Mouse (Mus musculus) lung, embryonic 14.5 days (tissue): ENCODE data around the gene Dlg2. TPM values are rescaled to one million over a fixed set of nuclear protein-coding genes. Genes with fewer than 3 reads are reported as not detected.

Source experiments
- ATAC-seq: fragments of 200-750 bp; cut with Nextera tagmentation; 2 replicates; pipeline ENCODE4 v1.8.0; 2017; ENCODE audit warnings: mild to moderate bottlenecking, moderate TSS enrichment, moderate library complexity; ENCODE audit not compliant: insufficient read depth
- DNase-seq: peaks from one replicate; pipeline ENCODE4 v3.0.0-alpha.2; 2015
- H3K27ac ChIP-seq: fragments of 300-500 bp; sonication (generic); 2 replicates; pipeline ENCODE4 v1.5.1; 2014; ENCODE audit warnings: low read depth, mild to moderate bottlenecking, moderate library complexity
- H3K27me3 ChIP-seq: fragments of 300-500 bp; sonication (generic); 2 replicates; pipeline ENCODE4 v1.6.1; 2014; ENCODE audit warnings: low read length, control low read depth; ENCODE audit not compliant: insufficient read depth
- H3K36me3 ChIP-seq: fragments of 300-500 bp; sonication (generic); 2 replicates; pipeline ENCODE4 v1.6.1; 2014; ENCODE audit warnings: control low read depth; ENCODE audit not compliant: insufficient read depth
- H3K4me1 ChIP-seq: fragments of 300-500 bp; sonication (generic); 2 replicates; pipeline ENCODE4 v1.6.1; 2014; ENCODE audit warnings: antibody characterized with exemption, control low read depth; ENCODE audit not compliant: insufficient read depth
- H3K4me2 ChIP-seq: fragments of 300-500 bp; sonication (generic); 2 replicates; pipeline ENCODE4 v1.6.1; 2014; ENCODE audit warnings: mild to moderate bottlenecking
- H3K4me3 ChIP-seq: fragments of 300-500 bp; sonication (generic); 2 replicates; pipeline ENCODE4 v1.5.1; 2014; ENCODE audit warnings: low read depth, low read length
- H3K9ac ChIP-seq: fragments of 300-500 bp; sonication (generic); 2 replicates; pipeline ENCODE4 v1.6.1; 2014
- H3K9me3 ChIP-seq: fragments of 300-500 bp; sonication (generic); 2 replicates; pipeline ENCODE4 v1.6.1; 2016; ENCODE audit warnings: low read depth, low read length, control low read depth
- CTCF ChIP-seq: IDR thresholded peaks from 2 replicates; pipeline ENCODE4 v1.5.1; 2016; ENCODE audit warnings: antibody characterized with exemption, low read depth
- WGBS: fragments of 180-500 bp; shearing (Covaris S2); extraction: QIAGEN DNeasy Blood & Tissue Kit; methylation state at CpG from one replicate; pipeline ENCODE4 v1.1.7; 2014; 5-methylcytosine and 5-hydroxymethylcytosine counted together
- polyA plus RNA-seq: library from polyadenylated mRNA; unstranded; fragments of >200 nt; fragmentation: Nextera tagmentation; extraction: Ambion mirVana; gene quantifications from 2 replicates; pipeline ENCODE4 v1.2.1, GENCODE M21; 2014

Gene Dlg2
- polyA plus RNA-seq, 1 experiment from 2014 or later = 0.25 TPM

DNA sequence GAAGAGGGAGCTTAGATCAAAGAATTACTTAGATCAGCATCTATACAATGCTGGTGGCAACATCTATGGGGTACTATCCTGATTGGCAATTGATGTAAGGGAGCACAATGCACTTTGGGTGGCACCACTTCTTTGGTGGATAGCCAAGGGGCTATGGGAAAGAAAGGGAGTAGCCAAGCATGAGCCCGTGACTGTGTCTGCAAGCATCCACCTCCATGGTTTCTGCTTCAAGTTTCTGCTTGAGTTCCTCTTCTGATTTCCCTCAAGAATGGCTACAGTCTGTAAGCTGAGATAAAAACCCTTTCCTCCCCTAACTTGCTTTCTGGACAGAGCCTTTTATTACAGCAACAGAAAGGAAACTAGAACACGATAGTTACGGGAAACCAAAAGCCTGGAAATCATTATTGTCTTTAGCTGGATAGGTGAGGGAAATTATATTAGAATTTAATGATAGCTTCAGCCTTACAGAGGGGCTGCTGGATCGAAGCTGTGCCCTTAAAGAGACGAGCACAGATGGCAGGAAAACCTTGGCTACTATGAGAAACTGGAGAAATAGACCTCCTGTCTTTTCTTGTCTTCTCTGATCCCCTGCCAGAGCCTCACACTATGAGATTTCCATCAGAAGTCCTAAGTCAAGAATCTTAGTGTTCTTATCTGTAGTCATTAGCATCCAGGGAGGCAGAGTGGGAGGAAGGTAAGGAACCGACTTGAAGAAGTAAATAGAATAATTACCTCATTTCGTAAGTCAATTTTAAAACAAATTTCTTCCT, 219.9 kb downstream of the Dlg2 start:
- WGBS = 72% methylated on average over 7 of the region's 7 CpGs
- no peak overlapping the region for H3K27ac ChIP-seq
- H3K36me3 ChIP-seq = no peaks in the 10 kb centered on the region
- no peak overlapping the region for H3K4me2 ChIP-seq
- DNase-seq (no peak), ATAC-seq (no peak)
- TF ChIP-seq CTCF = no peak
- no peaks in the 10 kb centered on the region for H3K27me3 ChIP-seq
- H3K4me1 ChIP-seq = no peaks in the 10 kb centered on the region
- H3K9me3 ChIP-seq = no peaks in the 10 kb centered on the region
- no peak overlapping the region for H3K9ac ChIP-seq
- H3K4me3 ChIP-seq = no peak overlapping the region

DNA sequence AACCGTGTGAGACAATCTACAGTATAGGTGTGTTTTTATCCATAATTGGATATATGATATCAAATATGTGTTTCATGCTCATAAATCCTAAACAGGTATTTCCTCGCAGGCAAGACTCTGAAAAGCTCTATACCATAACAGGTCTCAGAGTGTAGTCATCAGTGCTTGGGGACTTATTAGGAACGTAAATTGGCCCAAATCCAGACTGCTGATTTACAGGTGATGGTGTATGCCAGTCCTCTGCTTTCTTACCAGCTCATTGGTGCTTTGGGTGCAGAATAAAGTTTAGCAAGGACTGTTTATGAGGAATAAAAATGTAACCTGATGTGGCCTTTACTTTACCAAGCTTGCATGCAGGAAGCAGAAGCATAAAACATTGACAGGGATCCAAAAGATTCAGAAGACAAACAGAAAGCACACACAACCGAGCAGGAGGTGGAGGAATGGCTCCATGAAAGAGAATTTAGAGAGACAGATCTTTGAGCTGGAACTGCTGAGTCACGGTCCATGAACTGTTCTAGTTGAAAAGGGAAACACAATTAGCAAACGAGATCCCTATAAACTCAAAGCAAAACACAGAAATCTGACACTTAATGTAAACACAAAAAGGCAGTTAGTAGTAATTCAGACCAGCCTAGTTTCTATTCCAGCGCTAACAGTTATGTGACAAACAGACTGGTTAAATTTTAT, 226.8 kb downstream of the Dlg2 start:
- DNase-seq (peak; percentile 1), ATAC-seq (no peak)

DNA sequence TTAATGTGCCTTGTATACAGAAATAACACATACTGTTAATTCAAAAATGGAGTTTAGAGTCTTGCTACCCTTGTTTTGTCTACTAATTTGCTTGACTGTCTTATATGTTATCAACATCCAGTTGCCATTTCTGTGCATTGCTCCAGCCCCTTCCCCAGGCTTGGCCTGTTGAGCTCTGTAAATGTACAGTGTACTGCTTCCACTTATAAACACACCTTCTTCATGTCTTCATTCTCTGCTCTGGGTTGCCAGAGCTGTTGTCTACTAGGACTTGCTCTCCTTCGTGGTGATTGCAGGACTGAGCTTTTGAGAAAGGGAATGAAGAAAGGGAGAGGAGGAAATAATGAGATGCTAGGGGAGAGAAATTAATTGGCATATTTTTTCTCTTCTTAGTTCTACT, 227.5 kb downstream of the Dlg2 start:
- Histone ChIP-seq H3K4me1 (no peaks in the 10 kb centered on the region), H3K27me3 (no peaks in the 10 kb centered on the region), H3K4me3 (no peak overlapping the region), H3K27ac (no peak overlapping the region), H3K36me3 (no peaks in the 10 kb centered on the region), H3K9me3 (no peaks in the 10 kb centered on the region), H3K9ac (no peak overlapping the region), H3K4me2 (no peak overlapping the region)
- DNase-seq (no peak), ATAC-seq (no peak)
- no peak for TF ChIP-seq CTCF
- WGBS = 77% methylated on average over 1 of the region's 1 CpGs

More for the DNA sequence above, 226.8 kb downstream of the Dlg2 start:
- H3K36me3 ChIP-seq = no peaks in the 10 kb centered on the region
- H3K4me2 ChIP-seq = no peak overlapping the region
- no peak for TF ChIP-seq CTCF
- H3K27ac ChIP-seq = no peak overlapping the region
- H3K9me3 ChIP-seq = no peaks in the 10 kb centered on the region
- no peaks in the 10 kb centered on the region for H3K27me3 ChIP-seq
- no peak overlapping the region for H3K4me3 ChIP-seq
- no peaks in the 10 kb centered on the region for H3K4me1 ChIP-seq
- WGBS = 62% methylated on average over 7 of the region's 7 CpGs
- no peak overlapping the region for H3K9ac ChIP-seq

DNA sequence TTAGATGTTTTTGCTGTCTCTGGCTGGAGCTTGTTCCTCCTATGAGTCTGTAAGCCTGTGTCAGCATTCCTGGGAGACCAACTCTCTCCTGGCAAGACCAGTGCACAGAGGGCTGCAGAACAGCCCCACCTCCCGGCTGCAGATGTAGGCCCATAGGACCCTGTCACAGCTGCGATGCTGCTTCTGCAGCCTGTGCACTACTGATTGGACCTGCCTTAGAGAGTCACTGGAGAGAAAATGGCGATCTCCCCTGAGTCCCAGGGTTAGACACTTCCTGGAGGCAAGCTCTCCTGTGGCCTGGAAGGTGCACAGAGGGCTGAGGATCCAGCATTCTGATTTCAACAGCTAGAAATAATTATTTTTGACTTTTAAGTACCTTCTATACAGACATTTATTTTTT, 257.6 kb downstream of the Dlg2 start:
- WGBS = 37% methylated on average over 3 of the region's 3 CpGs
- Histone ChIP-seq H3K9me3 (no peaks in the 10 kb centered on the region), H3K36me3 (no peaks in the 10 kb centered on the region), H3K27ac (no peak overlapping the region), H3K9ac (no peak overlapping the region), H3K4me2 (no peak overlapping the region), H3K4me3 (no peak overlapping the region), H3K27me3 (no peaks in the 10 kb centered on the region), H3K4me1 (no peaks in the 10 kb centered on the region)
- DNase-seq (peak; percentile 1), ATAC-seq (no peak)
- no peak for TF ChIP-seq CTCF

DNA sequence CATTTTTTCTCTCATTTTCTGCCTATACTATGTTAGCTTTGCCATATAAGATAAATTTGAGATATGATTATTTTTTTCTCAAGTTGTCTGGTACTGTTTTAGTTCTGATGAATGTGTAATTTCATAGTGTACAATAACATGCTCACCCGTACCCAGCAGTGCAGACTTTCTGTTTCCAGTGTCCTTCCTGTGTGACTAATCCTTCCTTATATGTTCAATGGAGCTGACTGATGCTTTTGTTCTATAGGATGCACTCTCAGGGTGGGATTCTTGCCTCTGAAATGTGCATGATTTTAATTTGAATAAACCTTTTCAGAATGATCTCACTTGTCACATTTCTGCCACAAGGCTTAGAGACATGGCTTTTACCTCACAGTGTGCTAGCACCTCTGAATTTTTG, 259.9 kb downstream of the Dlg2 start:
- H3K4me1 ChIP-seq = no peaks in the 10 kb centered on the region
- H3K4me2 ChIP-seq = no peak overlapping the region
- 55% methylated on average over 1 of the region's 1 CpGs for WGBS
- H3K36me3 ChIP-seq = no peaks in the 10 kb centered on the region
- H3K27ac ChIP-seq = no peak overlapping the region
- H3K9ac ChIP-seq = no peak overlapping the region
- H3K9me3 ChIP-seq = no peaks in the 10 kb centered on the region
- ATAC-seq (no peak), DNase-seq (no peak)
- H3K27me3 ChIP-seq = no peaks in the 10 kb centered on the region
- TF ChIP-seq CTCF = no peak
- H3K4me3 ChIP-seq = no peak overlapping the region

DNA sequence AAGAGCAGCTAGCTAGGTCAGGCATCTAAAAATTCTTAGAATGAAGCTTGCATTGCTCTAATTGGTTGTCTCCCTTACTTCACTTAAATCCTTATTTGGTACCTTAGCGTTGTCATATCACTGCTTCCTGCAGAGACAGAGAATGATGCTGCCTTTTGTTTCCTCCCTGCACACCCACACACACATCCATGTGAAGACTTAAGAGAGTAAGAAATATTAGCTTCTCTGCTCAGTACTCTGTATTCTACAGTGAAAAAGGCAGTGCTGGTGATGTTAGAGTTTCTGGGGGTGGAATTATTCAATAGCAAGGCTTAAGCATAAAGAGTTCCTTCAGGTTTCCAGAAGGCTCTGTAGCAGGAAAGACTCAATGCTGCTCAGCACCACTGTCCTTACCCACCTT, 272.2 kb downstream of the Dlg2 start:
- no peaks in the 10 kb centered on the region for H3K27me3 ChIP-seq
- 78% methylated on average over 1 of the region's 1 CpGs for WGBS
- no peaks in the 10 kb centered on the region for H3K36me3 ChIP-seq
- no peak overlapping the region for H3K4me2 ChIP-seq
- no peaks in the 10 kb centered on the region for H3K9me3 ChIP-seq
- no peak for ATAC-seq
- no peaks in the 10 kb centered on the region for H3K4me1 ChIP-seq
- no peak overlapping the region for H3K27ac ChIP-seq
- no peak for TF ChIP-seq CTCF
- H3K9ac ChIP-seq = no peak overlapping the region
- no peak for DNase-seq
- H3K4me3 ChIP-seq = no peak overlapping the region

DNA sequence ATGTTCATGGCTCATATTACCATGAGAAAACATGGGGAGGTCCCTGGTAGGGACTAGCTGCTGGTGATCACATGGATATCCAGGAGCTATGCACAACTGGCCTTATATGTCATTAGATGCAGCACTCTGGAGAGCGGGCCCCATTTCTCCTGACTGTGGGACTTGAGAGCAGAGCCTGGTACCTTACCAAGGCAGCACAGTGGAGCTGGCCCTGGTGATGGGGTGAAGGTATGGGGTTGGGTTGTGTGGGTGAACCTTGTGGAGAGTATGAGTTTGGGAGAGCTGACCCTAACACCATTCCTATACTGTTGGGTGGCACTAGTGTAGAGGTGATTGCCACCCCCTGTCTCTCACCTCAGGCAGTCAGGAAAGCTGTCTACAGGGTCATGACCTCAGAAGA, 311.5 kb downstream of the Dlg2 start:
- no peaks in the 10 kb centered on the region for H3K4me1 ChIP-seq
- H3K9ac ChIP-seq = no peak overlapping the region
- no peaks in the 10 kb centered on the region for H3K9me3 ChIP-seq
- no peaks in the 10 kb centered on the region for H3K27me3 ChIP-seq
- TF ChIP-seq CTCF = no peak
- H3K36me3 ChIP-seq = no peaks in the 10 kb centered on the region
- ATAC-seq (no peak), DNase-seq (no peak)
- no peak overlapping the region for H3K4me3 ChIP-seq
- no peak overlapping the region for H3K27ac ChIP-seq
- 80% methylated on average over 1 of the region's 1 CpGs for WGBS
- H3K4me2 ChIP-seq = no peak overlapping the region
